Mouse (Mus musculus) liver, embryonic 13.5 days (tissue): Measurements from ENCODE around the gene Zbtb8os. TPM values are rescaled to one million over a fixed set of nuclear protein-coding genes. Genes with fewer than 3 reads are reported as not detected.

Experiments
- ATAC-seq: fragments of 200-750 bp; cut with Nextera tagmentation; 2 replicates; pipeline ENCODE4 v1.8.0; 2017; ENCODE audit warnings: low read depth, mild to moderate bottlenecking, moderate number of reproducible peaks, moderate library complexity
- DNase-seq: peaks from one replicate; pipeline ENCODE4 v3.0.0; 2022
- H3K27ac ChIP-seq: fragments of 300-500 bp; sonication (generic); 2 replicates; pipeline ENCODE4 v1.5.1; 2015; ENCODE audit warnings: moderate library complexity, mild to moderate bottlenecking, inconsistent platforms
- H3K27me3 ChIP-seq: fragments of 300-500 bp; sonication (generic); 2 replicates; pipeline ENCODE4 v1.6.1; 2015; ENCODE audit warnings: mild to moderate bottlenecking, inconsistent platforms
- H3K36me3 ChIP-seq: fragments of 300-500 bp; sonication (generic); 2 replicates; pipeline ENCODE4 v1.6.1; 2015; ENCODE audit warnings: mild to moderate bottlenecking, inconsistent platforms
- H3K4me1 ChIP-seq: fragments of 300-500 bp; sonication (generic); replicated peaks from 2 replicates; pipeline ENCODE4 v1.6.1; 2015; ENCODE audit warnings: inconsistent platforms
- H3K4me2 ChIP-seq: fragments of 300-500 bp; sonication (generic); 2 replicates; pipeline ENCODE4 v1.6.1; 2015; ENCODE audit warnings: inconsistent platforms, mild to moderate bottlenecking, moderate library complexity
- H3K4me3 ChIP-seq: fragments of 300-500 bp; sonication (generic); replicated peaks from 2 replicates; pipeline ENCODE4 v1.5.1; 2015; ENCODE audit warnings: mild to moderate bottlenecking, inconsistent platforms
- H3K9ac ChIP-seq: fragments of 300-500 bp; sonication (generic); 2 replicates; pipeline ENCODE4 v1.6.1; 2015; ENCODE audit warnings: mild to moderate bottlenecking, inconsistent platforms
- H3K9me3 ChIP-seq: fragments of 300-500 bp; sonication (generic); replicated peaks from 2 replicates; pipeline ENCODE4 v1.6.1; 2016; ENCODE audit warnings: inconsistent platforms
- WGBS: fragments of 180-500 bp; shearing (Covaris S2); methylation state at CpG from one replicate; pipeline ENCODE4 v1.1.7; 2015; ENCODE audit not compliant: insufficient replicate concordance; 5-methylcytosine and 5-hydroxymethylcytosine counted together
- polyA plus RNA-seq: library from polyadenylated mRNA; unstranded; fragments of >200 nt; fragmentation: Nextera tagmentation; extraction: Ambion mirVana; gene quantifications from 2 replicates; pipeline ENCODE4 v1.2.1, GENCODE M21; 2015

The Zbtb8os gene
- polyA plus RNA-seq, 1 experiment from 2014 or later: 30.4 TPM

DNA sequence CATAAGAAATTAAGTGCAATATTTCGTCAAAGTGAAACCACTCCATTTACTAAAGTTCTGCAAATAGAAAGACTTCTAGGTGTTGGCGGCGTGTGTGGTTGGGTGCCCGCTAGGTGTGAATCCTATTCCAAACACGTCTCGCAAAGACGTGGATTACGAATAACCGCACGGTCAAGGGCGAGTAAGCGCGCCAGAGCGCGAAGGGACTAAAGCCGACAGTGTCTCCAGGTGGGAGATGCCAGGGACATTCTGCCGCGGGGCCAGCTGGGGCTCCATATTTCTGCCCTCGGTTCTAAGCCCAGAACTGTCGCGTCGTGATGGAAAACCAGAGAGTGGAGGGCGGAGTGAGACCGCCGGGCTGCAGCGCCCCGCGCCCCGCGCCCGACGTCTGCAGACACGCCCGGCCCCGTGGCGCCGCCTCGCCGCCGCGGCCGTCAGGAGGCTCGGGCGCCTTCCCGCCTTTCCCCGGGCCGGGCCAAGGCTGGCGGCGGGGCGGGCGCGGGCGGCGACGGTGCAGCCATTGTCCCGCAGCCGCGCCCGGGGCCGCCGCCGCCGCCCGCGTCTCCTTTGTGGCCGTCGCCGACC lies 41.6 kb downstream of the Zbtb8os start:
- WGBS: 1% methylated on average over 59 of the region's 68 CpGs
- H3K9ac ChIP-seq: peak overlapping the region; percentile 83
- H3K4me1 ChIP-seq: peaks cover 52% of the 10 kb centered on the region
- peak overlapping the region; percentile 76 for H3K4me3 ChIP-seq
- H3K27ac ChIP-seq: peak overlapping the region; percentile 58
- ATAC-seq (peak; percentile 78), DNase-seq (peak; percentile 12)
- peak overlapping the region; percentile 91 for H3K4me2 ChIP-seq
- peaks cover 43% of the 10 kb centered on the region for H3K27me3 ChIP-seq
- no peaks in the 10 kb centered on the region for H3K9me3 ChIP-seq
- no peaks in the 10 kb centered on the region for H3K36me3 ChIP-seq

DNA sequence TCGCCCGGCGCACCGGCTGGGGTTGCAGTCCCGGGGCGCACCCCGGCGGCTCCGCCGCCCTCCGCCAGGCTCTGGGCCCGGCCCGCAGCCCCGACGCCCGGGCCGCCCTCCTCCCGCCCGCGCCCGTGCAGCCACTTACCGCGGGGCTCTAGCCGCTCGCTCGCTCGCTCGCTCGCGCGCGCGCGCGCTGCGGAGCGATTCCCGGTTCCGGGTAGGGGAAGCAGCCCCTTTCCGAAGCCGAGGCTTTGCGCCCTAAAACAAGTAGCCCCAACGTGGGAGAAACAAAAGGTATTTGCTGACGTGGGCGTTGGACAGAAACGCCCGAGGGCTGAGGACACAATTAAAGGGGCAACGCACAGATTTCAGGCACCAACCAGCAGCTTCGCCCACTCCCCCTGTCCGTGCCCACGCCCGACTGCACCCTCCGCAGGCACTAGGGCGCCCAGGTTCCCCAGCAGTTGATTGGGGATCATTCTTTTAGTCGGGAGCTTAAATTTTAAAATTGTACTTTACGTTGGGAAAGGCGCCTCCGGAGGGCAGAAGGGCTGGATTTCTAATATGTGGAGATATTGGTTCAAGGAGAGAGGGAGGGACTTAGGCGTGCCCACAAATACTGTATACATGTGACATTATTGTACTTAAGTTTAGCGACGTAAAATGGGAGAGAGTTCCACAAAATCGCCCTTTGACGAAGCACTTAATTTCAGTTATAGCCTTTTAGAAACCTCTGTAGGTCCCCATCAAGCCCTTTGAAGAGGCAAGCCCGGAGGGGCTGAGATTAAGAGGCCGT lies 42.3 kb downstream of the Zbtb8os start, which contains the start of gene Zbtb8a:
Gene Zbtb8a, minus strand, starts transcription at position 516 of the 790 bp plus-strand sequence.
- Histone ChIP-seq H3K9ac (peak within 1 kb of the TSS; percentile 83), H3K4me2 (peak within 1 kb of the TSS; percentile 91), H3K4me3 (peak within 1 kb of the TSS; percentile 76), H3K27me3 (peaks cover 43% of the 10 kb centered on the region), H3K36me3 (no peaks in the 10 kb centered on the region), H3K9me3 (no peaks in the 10 kb centered on the region), H3K4me1 (peaks cover 47% of the 10 kb centered on the region), H3K27ac (peak within 1 kb of the TSS; percentile 58)
- WGBS: 2% methylated on average over 65 of the region's 65 CpGs
- ATAC-seq (peak; percentile 67), DNase-seq (no peak)

DNA sequence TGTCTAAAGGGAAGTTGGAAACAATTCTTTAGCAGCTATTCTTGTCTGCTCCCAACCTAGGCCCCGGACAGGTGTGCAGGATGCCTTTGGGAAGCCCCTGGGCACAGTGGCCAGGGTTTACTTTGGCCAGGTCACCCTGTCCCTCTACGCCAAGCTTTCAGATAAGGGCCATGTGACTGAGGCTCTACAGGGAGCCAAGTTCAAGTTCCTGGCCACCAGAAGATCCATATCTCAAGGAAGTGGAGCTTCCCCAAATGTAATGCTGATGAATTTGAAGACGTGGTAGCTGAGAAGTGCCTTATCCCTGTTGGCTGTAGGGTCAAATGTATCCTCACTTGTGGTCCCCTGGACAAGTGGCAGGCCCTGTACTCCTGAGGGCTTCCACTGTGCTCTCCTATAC lies 44.3 kb downstream of the Zbtb8os start:
- Histone ChIP-seq H3K9ac (no peak overlapping the region), H3K27me3 (peaks cover 43% of the 10 kb centered on the region), H3K4me2 (no peak overlapping the region), H3K4me1 (peaks cover 39% of the 10 kb centered on the region), H3K27ac (no peak overlapping the region), H3K9me3 (no peaks in the 10 kb centered on the region), H3K36me3 (no peaks in the 10 kb centered on the region), H3K4me3 (no peak overlapping the region)
- WGBS: 33% methylated on average over 3 of the region's 3 CpGs
- ATAC-seq (no peak), DNase-seq (no peak)

DNA sequence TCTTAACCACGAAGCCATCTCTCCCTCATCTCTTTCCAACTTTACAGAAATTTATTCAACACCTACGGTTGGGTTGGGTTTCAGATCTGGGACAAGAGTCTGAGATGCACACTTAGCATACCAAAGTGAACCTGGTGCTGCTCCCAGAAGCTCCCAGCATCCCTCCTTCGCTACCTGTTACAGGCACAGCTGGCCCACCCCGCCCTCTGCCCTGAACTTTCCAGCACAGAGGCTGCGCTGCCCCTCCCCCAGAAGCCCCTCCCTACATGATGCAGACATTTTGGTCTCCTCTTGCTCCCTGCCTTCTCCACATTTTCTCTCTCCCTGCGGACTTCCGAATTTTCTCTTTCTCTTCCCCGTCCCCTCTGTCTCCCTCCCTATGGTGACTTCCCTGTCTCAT lies 45.7 kb downstream of the Zbtb8os start:
- Histone ChIP-seq H3K4me2 (no peak overlapping the region), H3K4me1 (peaks cover 37% of the 10 kb centered on the region), H3K27me3 (peaks cover 36% of the 10 kb centered on the region), H3K4me3 (no peak overlapping the region), H3K36me3 (no peaks in the 10 kb centered on the region), H3K27ac (no peak overlapping the region), H3K9me3 (no peaks in the 10 kb centered on the region), H3K9ac (no peak overlapping the region)
- WGBS: 66% methylated on average over 8 of the region's 8 CpGs
- DNase-seq (no peak), ATAC-seq (no peak)

DNA sequence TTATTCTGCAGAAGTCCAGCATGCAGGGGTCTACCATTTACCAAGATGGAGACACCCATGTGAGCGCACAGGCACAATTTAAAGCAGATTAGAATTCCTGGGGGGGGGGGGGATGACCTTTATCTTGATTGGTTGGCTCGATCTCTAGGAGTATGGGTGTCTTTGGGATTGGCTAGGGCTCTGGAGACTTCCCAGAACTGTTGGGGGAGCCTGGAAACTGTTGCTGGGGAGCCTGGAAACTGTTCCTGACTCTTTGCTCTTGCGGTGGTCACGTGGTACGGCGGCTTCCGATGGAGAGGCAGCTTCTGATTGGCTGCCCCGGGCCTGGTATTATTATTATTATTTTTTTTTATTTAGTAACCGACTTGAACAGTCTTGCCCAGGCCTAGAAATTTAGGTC lies 46.5 kb downstream of the Zbtb8os start:
- 73% methylated on average over 9 of the region's 9 CpGs for WGBS
- peaks cover 37% of the 10 kb centered on the region for H3K4me1 ChIP-seq
- H3K9ac ChIP-seq: no peak overlapping the region
- ATAC-seq (no peak), DNase-seq (no peak)
- no peak overlapping the region for H3K4me3 ChIP-seq
- H3K36me3 ChIP-seq: no peaks in the 10 kb centered on the region
- H3K27ac ChIP-seq: no peak overlapping the region
- no peaks in the 10 kb centered on the region for H3K9me3 ChIP-seq
- H3K27me3 ChIP-seq: peaks cover 28% of the 10 kb centered on the region
- no peak overlapping the region for H3K4me2 ChIP-seq

DNA sequence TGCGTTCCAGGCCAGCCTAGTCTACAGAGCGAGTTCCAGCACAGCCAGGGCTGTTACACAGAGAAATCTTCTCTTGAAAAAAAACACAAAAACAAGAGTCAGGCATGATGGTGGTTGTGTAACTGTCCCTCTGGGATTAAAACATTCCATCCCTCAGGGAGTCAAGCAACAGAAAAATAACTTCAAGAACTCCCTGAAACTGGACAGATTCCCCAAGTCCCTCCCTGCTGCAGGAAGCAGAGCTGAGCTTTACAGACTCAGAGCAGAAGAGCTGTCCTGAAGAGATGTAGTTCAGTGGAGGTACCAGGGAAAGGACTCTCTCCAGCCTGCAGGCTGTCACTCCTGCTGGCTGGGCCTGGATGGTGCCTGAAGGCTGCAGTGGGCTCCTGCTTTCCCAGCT lies 47.0 kb downstream of the Zbtb8os start:
- ATAC-seq (no peak), DNase-seq (no peak)
- Histone ChIP-seq H3K4me3 (no peak overlapping the region), H3K4me1 (peaks cover 40% of the 10 kb centered on the region), H3K4me2 (no peak overlapping the region), H3K27ac (no peak overlapping the region), H3K27me3 (peaks cover 23% of the 10 kb centered on the region), H3K36me3 (no peaks in the 10 kb centered on the region), H3K9me3 (no peaks in the 10 kb centered on the region), H3K9ac (no peak overlapping the region)
- 87% methylated on average over 2 of the region's 2 CpGs for WGBS

DNA sequence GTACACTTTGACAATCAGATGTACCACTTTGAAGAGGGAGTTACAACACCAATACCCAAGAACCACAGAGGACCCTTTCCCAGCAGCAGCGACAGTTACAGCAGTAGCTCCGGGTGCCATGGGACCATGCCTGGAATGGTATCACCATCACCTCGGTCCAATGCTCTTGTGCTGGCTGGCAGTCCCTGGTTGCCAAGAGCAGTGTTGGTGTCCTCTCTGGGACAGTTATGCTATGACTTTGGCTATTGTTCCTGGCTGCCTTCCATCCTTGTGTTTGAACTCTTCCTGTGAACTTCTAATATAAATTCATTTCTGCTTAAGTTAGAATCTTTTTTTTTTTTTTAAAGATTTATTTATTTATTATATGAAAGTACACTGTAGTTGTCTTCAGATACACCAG lies 48.1 kb downstream of the Zbtb8os start:
- no peak overlapping the region for H3K9ac ChIP-seq
- H3K4me1 ChIP-seq: peaks cover 39% of the 10 kb centered on the region
- no peak overlapping the region for H3K27ac ChIP-seq
- WGBS: 83% methylated on average over 3 of the region's 3 CpGs
- DNase-seq: no peak
- H3K4me3 ChIP-seq: no peak overlapping the region
- H3K4me2 ChIP-seq: no peak overlapping the region
- no peaks in the 10 kb centered on the region for H3K9me3 ChIP-seq
- H3K36me3 ChIP-seq: no peaks in the 10 kb centered on the region
- no peak for ATAC-seq
- peaks cover 12% of the 10 kb centered on the region for H3K27me3 ChIP-seq

DNA sequence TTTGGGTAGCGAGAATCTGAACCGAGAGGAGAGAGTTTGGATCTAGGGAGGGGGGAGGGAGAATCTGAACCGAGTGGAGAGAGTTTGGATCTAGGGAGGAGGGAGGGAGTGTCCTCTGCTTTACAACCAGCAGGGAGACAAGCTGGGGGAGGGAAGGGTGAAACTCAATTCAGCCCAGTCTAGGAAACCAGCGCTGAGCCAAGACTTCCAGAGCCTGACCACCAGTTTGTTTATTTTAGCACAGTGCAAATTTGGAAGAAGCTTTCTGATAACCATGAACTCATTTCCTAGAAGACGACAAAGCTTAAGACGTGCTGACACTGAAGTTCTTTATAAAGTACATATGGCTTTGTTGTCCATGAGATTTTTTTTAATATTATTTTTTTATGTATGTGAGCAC lies 48.9 kb downstream of the Zbtb8os start:
- ATAC-seq (no peak), DNase-seq (no peak)
- WGBS: 34% methylated on average over 6 of the region's 6 CpGs
- no peak overlapping the region for H3K4me3 ChIP-seq
- H3K27me3 ChIP-seq: peaks cover 6% of the 10 kb centered on the region
- no peak overlapping the region for H3K9ac ChIP-seq
- H3K9me3 ChIP-seq: no peaks in the 10 kb centered on the region
- H3K27ac ChIP-seq: no peak overlapping the region; the same call in 1 of the 2 replicates
- no peak overlapping the region for H3K4me2 ChIP-seq
- H3K4me1 ChIP-seq: peaks cover 39% of the 10 kb centered on the region
- H3K36me3 ChIP-seq: no peaks in the 10 kb centered on the region

DNA sequence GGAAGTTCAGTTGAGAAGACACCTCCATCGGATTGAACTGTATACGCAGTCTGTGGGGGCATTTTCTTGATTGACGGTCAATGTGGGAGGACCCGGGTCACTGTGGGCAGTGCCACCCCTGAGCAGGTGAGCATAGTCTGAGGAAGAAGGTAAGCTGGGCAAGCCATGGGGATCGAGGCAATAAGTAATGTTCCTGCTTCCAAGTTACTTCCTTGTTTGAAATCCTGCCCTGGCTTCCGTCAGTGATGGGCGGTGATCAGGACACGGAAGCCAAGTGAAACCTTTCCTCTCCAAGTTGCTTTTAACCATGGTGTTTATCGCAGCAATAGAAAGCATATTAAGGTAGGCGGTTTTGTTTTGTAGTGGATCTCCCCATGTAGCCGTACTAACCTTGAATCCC lies 50.2 kb downstream of the Zbtb8os start:
- no peaks in the 10 kb centered on the region for H3K36me3 ChIP-seq
- ATAC-seq (no peak), DNase-seq (no peak)
- no peak overlapping the region for H3K9ac ChIP-seq
- peak overlapping the region; percentile 82; the same call in 1 of the 2 replicates for H3K27ac ChIP-seq
- no peak overlapping the region for H3K4me3 ChIP-seq
- 77% methylated on average over 11 of the region's 11 CpGs for WGBS
- H3K9me3 ChIP-seq: no peaks in the 10 kb centered on the region
- H3K4me1 ChIP-seq: peaks cover 39% of the 10 kb centered on the region
- H3K4me2 ChIP-seq: 0 out of 2 replicates have a peak overlapping the region, but pooled peaks have one; percentile 1
- H3K27me3 ChIP-seq: no peaks in the 10 kb centered on the region

DNA sequence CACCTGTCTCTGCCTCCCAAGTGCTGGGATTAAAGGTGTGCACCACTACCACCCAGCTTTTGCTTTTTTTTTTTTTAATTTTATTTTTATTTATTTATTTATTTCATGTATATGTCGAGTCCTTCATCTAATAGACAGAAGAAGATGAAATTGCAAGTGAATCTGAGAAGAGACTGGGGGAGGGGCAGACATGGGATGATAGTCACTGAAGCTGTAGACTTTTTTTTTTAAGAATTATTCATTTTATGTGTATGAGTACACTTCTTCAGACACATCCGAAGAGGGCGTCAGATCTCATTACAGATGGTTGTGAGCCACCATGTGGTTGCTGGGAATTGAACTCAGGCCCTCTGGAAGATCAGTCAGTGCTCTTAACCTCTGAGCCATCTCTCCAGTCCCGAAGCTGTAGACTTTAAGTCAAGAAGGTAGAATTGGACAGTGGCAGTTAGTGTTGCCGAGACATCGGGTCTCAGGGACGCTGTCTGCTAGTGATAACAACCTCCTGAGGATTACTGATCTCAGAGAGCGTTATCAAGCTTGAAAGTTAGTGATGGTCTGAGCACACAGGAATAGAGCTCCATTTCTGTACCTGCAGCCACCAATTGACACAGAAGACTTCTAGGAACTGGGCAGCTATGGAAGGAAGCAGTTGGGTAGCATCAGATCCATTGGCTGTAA lies 50.9 kb downstream of the Zbtb8os start:
- Histone ChIP-seq H3K9ac (peak overlapping the region; percentile 22; the same call in 1 of the 2 replicates), H3K4me2 (peak overlapping the region; percentile 41), H3K27me3 (no peaks in the 10 kb centered on the region), H3K4me3 (no peak overlapping the region), H3K4me1 (peaks cover 39% of the 10 kb centered on the region), H3K36me3 (no peaks in the 10 kb centered on the region), H3K27ac (peak overlapping the region; percentile 82), H3K9me3 (no peaks in the 10 kb centered on the region)
- WGBS: 24% methylated on average over 8 of the region's 8 CpGs
- ATAC-seq (peak; percentile 90), DNase-seq (peak; percentile 67)

DNA sequence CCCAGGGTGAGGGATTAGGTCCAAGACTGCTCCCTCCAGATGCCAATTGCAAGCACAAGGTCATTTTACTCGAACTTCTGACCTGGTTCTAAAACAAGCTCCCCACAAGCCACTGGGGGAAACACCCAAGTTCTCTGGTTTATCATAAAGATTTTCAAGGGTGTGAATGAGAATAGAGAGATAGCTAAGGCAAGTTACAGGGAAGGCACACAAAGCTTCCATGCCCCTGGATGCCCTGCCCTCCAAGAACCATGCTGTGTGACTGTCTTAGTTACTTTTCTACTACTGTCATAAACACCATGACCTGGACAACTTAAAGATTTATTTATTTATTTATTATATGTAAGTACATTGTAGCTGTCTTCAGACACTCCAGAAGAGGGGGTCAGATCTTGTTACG lies 51.5 kb downstream of the Zbtb8os start:
- peaks cover 42% of the 10 kb centered on the region for H3K4me1 ChIP-seq
- H3K27ac ChIP-seq: peak overlapping the region; percentile 82
- H3K27me3 ChIP-seq: no peaks in the 10 kb centered on the region
- H3K9me3 ChIP-seq: no peaks in the 10 kb centered on the region
- 42% methylated on average over 2 of the region's 2 CpGs for WGBS
- H3K9ac ChIP-seq: peak overlapping the region; percentile 22; the same call in 1 of the 2 replicates
- DNase-seq (no peak), ATAC-seq (peak; percentile 66)
- peak overlapping the region; percentile 41 for H3K4me2 ChIP-seq
- H3K4me3 ChIP-seq: no peak overlapping the region
- H3K36me3 ChIP-seq: no peaks in the 10 kb centered on the region
